Mouse (Mus musculus) kidney, adult 2 months (tissue): ENCODE measurements around the gene Rassf3.

ENCODE experiments used
- CTCF ChIP-seq: fragments of 200-500 bp; conservative IDR thresholded peaks from 2 replicates; pipeline ENCODE4 v1.5.1; 2011; ENCODE audit warnings: low read depth, mild to moderate bottlenecking, control low read depth, low read length, moderate library complexity, mixed read lengths; ENCODE audit not compliant: insufficient read depth, insufficient read length
- POLR2A ChIP-seq: fragments of 200-500 bp; IDR thresholded peaks from one replicate; pipeline ENCODE4 v1.6.1; 2011; ENCODE audit warnings: low read depth, low read length, control low read depth

- TF ChIP-seq CTCF (no peak), POLR2A (no peak)
Measured at GRCm38 (mm10) chr10:121365781-121366272, 110.3 kb downstream of the Rassf3 start.
